Mouse (Mus musculus) erythroblast, embryonic 14.5 days (primary cell): ENCODE data around the gene Gm19426. TPM values are rescaled to one million over a fixed set of nuclear protein-coding genes. Genes with fewer than 3 reads are reported as not detected.

Experiments
- H3K27me3 ChIP-seq: 2 replicates; pipeline ENCODE4 v1.6.1; 2012; ENCODE audit warnings: inconsistent platforms; ENCODE audit not compliant: control insufficient read depth
- H3K36me3 ChIP-seq: 2 replicates; pipeline ENCODE4 v1.6.1; 2012; ENCODE audit warnings: mild to moderate bottlenecking, inconsistent platforms; ENCODE audit not compliant: control insufficient read depth
- H3K4me1 ChIP-seq: 2 replicates; pipeline ENCODE4 v1.6.1; 2012; ENCODE audit warnings: inconsistent platforms; ENCODE audit not compliant: control insufficient read depth
- H3K4me3 ChIP-seq: replicated peaks from 2 replicates; pipeline ENCODE3; 2012; ENCODE audit warnings: moderate library complexity, mild to moderate bottlenecking, inconsistent platforms
- H3K9me3 ChIP-seq: 2 replicates; pipeline ENCODE4 v1.6.1; 2012; ENCODE audit warnings: low read length, inconsistent platforms, mixed read lengths; ENCODE audit not compliant: control insufficient read depth
- GATA1 ChIP-seq: IDR thresholded peaks from 2 replicates; pipeline ENCODE4 v1.6.1; 2012; ENCODE audit warnings: low read length, inconsistent platforms, mixed read lengths
- TAL1 ChIP-seq: IDR thresholded peaks from 3 replicates; pipeline ENCODE4 v1.6.1; 2012; ENCODE audit warnings: low read length, inconsistent platforms, mixed read lengths
- polyA plus RNA-seq: library from polyadenylated mRNA; stranded (reverse); fragments of >175 nt; gene quantifications from 2 replicates; pipeline ENCODE4 v1.2.3, GENCODE M21; 2012

Gm19426 gene
- 0.10 and 0.76 TPM in 2 replicates for polyA plus RNA-seq

GRCm38 (mm10) chr2:84743561-84743960, at the start of gene Gm19426:
TSS of gene Gm19426 (minus strand) at chr2:84743655.
- H3K4me3 ChIP-seq, result peak within 1 kb of the TSS; percentile 76
- peaks cover 43% of the 10 kb centered on the region for H3K36me3 ChIP-seq
- no peak for TF ChIP-seq GATA1
- no peak for TF ChIP-seq TAL1
- no peaks in the 10 kb centered on the region for H3K9me3 ChIP-seq
- H3K27me3 ChIP-seq, result peaks cover 78% of the 10 kb centered on the region
- peaks cover 76% of the 10 kb centered on the region for H3K4me1 ChIP-seq

- peaks cover 33% of the 10 kb centered on the region for H3K27me3 ChIP-seq
- peaks cover 12% of the 10 kb centered on the region for H3K36me3 ChIP-seq
- no peak overlapping the region for H3K4me3 ChIP-seq
- peak; percentile 68 for TF ChIP-seq GATA1
- peak; percentile 71 for TF ChIP-seq TAL1
- H3K4me1 ChIP-seq, result peaks cover 55% of the 10 kb centered on the region
- H3K9me3 ChIP-seq, result peaks cover 23% of the 10 kb centered on the region
These were observed 49.7 kb upstream of the Gm19426 start for GRCm38 (mm10) chr2:84793154-84793553.

GRCm38 (mm10) chr2:84792516-84792915, 49.1 kb upstream of the Gm19426 start:
- peak overlapping the region; percentile 28 for H3K4me3 ChIP-seq
- H3K27me3 ChIP-seq, result peaks cover 39% of the 10 kb centered on the region
- H3K36me3 ChIP-seq, result peaks cover 12% of the 10 kb centered on the region
- peaks cover 48% of the 10 kb centered on the region for H3K4me1 ChIP-seq
- peaks cover 23% of the 10 kb centered on the region for H3K9me3 ChIP-seq
- TF ChIP-seq GATA1 (no peak), TAL1 (no peak)

GRCm38 (mm10) chr2:84790418-84790817, 47.0 kb upstream of the Gm19426 start:
- Histone ChIP-seq H3K4me3 (no peak overlapping the region), H3K36me3 (peaks cover 6% of the 10 kb centered on the region), H3K27me3 (peaks cover 54% of the 10 kb centered on the region), H3K4me1 (peaks cover 38% of the 10 kb centered on the region), H3K9me3 (peaks cover 14% of the 10 kb centered on the region)
- TF ChIP-seq TAL1, result no peak
- no peak for TF ChIP-seq GATA1

GRCm38 (mm10) chr2:84788316-84788715, 44.9 kb upstream of the Gm19426 start:
- H3K4me3 ChIP-seq, result no peak overlapping the region
- peaks cover 27% of the 10 kb centered on the region for H3K4me1 ChIP-seq
- no peak for TF ChIP-seq GATA1
- no peak for TF ChIP-seq TAL1

GRCm38 (mm10) chr2:84783840-84784566, 40.5 kb upstream of the Gm19426 start:
- no peaks in the 10 kb centered on the region for H3K9me3 ChIP-seq
- H3K36me3 ChIP-seq, result no peaks in the 10 kb centered on the region
- TF ChIP-seq GATA1 (no peak), TAL1 (no peak)
- peaks cover 63% of the 10 kb centered on the region for H3K27me3 ChIP-seq
- no peak overlapping the region for H3K4me3 ChIP-seq
- peaks cover 8% of the 10 kb centered on the region for H3K4me1 ChIP-seq

More at GRCm38 (mm10) chr2:84788316-84788715, 44.9 kb upstream of the Gm19426 start:
- Histone ChIP-seq H3K27me3 (peaks cover 62% of the 10 kb centered on the region), H3K9me3 (no peaks in the 10 kb centered on the region), H3K36me3 (no peaks in the 10 kb centered on the region)

- Histone ChIP-seq H3K27me3 (peaks cover 63% of the 10 kb centered on the region), H3K9me3 (no peaks in the 10 kb centered on the region), H3K4me1 (peaks cover 4% of the 10 kb centered on the region), H3K4me3 (no peak overlapping the region), H3K36me3 (no peaks in the 10 kb centered on the region)
- TF ChIP-seq TAL1, result no peak
- no peak for TF ChIP-seq GATA1
These were observed 39.9 kb upstream of the Gm19426 start for GRCm38 (mm10) chr2:84783315-84783714.

- TF ChIP-seq GATA1, result no peak
- no peak for TF ChIP-seq TAL1
- peaks cover 4% of the 10 kb centered on the region for H3K4me1 ChIP-seq
- no peaks in the 10 kb centered on the region for H3K36me3 ChIP-seq
- peaks cover 73% of the 10 kb centered on the region for H3K27me3 ChIP-seq
- H3K4me3 ChIP-seq, result no peak overlapping the region
- no peaks in the 10 kb centered on the region for H3K9me3 ChIP-seq
These were observed 35.8 kb upstream of the Gm19426 start for GRCm38 (mm10) chr2:84779210-84779609.

- no peak for TF ChIP-seq TAL1
- TF ChIP-seq GATA1, result no peak
- peaks cover 83% of the 10 kb centered on the region for H3K27me3 ChIP-seq
- H3K4me3 ChIP-seq, result no peak overlapping the region
- no peaks in the 10 kb centered on the region for H3K9me3 ChIP-seq
- H3K4me1 ChIP-seq, result peaks cover 3% of the 10 kb centered on the region
- no peaks in the 10 kb centered on the region for H3K36me3 ChIP-seq
These were observed 34.3 kb upstream of the Gm19426 start for GRCm38 (mm10) chr2:84777706-84778105.
